Mouse (Mus musculus): Measurements from ENCODE around the gene Ngdn. TPM values are rescaled to one million over a fixed set of nuclear protein-coding genes. Genes with fewer than 3 reads are reported as not detected.
"Not testable (repeated sequence)": the region's sequence is repeated elsewhere in the genome, so short reads cannot be mapped to it uniquely, and the experiment has no call there.

Ngdn gene
- total RNA-seq (2021), result 34.5 and 39.2 TPM in 2 replicates
- long read RNA-seq, experiment 1, transcript Ngdn-201 (11 exons, 1,200 nt), result major isoform, 66 of 82 reads
- long read RNA-seq, experiment 1, partial matches to known transcripts, result 12 of 82 reads
- long read RNA-seq, experiment 1, other reads (novel, unspliced or antisense), result 4 of 82 reads
- long read RNA-seq, experiment 2, transcript Ngdn-201 (11 exons, 1,200 nt), result major isoform, 60 of 76 reads
- long read RNA-seq, experiment 2, partial matches to known transcripts, result 12 of 76 reads
- long read RNA-seq, experiment 2, other reads (novel, unspliced or antisense), result 4 of 76 reads

- peak; percentile 97 for DNase-seq
Measured at GRCm38 (mm10) chr14:55014991-55015766, at the start of gene Ngdn. Gene Ngdn, plus strand, starts transcription at chr14:55015454.

- DNase-seq, result no peak
Measured at GRCm38 (mm10) chr14:54965631-54966030, 49.6 kb upstream of the Ngdn start.

- DNase-seq, result no peak
Measured at GRCm38 (mm10) chr14:54966320-54966977, 48.8 kb upstream of the Ngdn start, which contains the start of gene Myh6. Gene Myh6, minus strand, starts transcription at chr14:54966927.

- no peak for DNase-seq
Measured at GRCm38 (mm10) chr14:54967874-54968273, 47.4 kb upstream of the Ngdn start.

DNA sequence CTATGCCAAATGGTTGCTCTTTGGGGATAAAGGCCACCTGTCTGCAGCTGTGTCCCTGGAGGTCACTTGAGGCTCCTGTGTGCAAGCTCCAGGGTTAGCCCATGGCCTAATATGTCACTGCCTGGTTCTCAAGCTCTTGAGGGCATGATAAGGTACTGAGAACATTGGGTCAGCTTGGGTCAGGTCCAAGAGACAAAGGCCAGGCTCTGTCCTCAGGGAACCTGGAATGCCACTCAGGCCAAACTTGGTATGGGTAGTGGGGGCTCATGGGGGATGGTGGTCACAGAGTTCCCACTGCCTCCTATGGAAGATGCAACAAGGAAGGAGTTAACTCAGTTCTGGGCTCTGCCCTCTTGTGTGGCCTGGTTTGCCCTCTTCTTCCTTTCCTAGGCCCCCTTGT is 46.9 kb upstream of the Ngdn start:
- no peak for DNase-seq

DNA sequence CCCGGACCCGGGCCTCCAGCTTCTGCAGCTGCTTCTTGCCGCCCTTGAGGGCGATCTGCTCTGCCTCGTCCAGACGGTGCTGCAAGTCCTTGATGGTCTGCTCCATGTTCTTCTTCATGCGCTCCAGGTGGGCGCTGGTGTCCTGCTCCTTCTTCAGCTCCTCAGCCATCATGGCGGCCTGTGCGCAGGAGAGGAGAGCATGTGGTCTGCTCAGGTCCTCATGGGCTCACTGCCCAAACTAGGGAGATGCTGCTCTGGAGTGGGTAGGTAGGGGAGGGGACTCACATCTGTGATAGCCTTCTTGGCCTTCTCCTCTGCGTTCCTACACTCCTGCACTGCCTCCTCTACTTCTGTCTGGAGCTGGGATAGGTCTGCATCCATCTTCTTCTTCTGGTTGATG is 42.5 kb upstream of the Ngdn start:
- DNase-seq, result not testable (repeated sequence)

DNA sequence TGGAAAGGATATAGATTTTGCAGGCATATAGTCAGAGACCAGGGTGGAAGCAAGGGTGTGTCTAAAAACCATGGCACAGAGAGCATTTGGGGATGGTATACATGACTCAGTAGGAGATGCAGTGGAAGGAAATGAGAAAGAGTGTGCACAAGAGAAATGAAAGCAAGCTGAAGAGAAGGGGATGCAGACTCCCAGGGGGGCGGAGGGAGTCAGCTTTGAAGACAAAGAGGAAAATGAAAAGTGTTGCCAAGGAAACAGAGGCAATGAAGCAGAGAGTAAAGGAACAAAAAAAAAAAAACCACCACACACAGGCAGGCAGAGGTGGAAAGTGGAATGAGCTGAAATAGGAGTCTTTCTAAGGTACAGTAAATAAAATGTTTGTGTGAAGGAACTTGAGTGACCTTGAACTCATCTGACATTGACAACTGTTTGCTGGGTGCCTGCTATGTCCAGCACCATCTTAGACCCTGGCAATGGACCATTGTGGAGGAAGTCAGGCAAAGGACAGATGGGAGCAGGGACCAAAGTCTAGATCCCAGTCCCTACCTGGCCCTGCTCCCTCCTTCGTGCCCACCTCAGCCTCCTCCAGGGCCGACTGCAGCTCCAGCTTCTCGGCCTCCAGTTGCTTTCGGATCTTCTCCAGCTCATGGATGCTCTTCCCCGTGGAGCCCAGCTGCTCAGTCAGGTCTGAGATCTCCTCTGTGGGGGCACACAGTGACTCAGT is 41.0 kb upstream of the Ngdn start:
- peak; percentile 1 for DNase-seq

DNA sequence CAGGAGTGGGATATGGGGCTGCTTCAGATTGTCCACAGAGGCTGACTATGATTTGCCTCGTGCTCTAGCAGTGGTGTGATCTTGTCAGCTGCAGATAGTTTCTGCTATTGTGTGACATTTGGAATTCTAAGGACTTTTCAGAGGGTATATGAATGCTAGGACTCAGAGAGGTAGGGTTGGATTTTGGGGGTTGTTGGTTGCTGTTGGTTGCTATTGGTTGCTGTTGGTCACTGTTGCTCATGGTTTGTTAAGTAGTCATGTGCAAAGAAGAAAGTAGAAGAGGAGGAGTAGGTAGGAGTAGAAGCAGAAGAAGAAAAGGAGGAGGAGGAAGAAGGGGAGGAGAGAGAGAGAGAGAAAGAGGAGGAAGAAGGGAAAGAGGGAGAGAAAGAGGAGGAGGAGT is 38.6 kb upstream of the Ngdn start, which contains the start of gene Gm17428:
Gene Gm17428, plus strand, starts transcription at position 301 of the 400 bp plus-strand sequence.
- no peak for DNase-seq

DNA sequence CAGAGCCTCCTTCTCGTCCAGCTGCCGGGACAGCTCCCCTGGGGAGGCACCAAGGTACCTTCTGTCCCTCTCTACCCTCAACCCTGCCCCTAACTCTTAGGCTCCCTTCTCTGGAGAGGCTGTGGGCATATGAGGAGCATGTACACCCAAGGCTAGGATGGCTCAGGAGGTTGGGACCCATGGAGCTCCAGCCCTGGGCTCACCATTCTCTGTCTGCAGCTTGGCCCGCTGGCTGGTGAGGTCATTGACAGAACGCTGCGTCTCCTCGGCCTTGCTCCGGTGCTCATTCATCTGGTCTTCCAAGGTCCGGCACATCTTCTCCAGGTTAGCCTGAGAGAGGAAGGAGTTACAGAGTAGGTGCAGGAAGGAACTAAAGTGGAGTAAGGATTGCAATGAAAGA is 36.6 kb upstream of the Ngdn start:
- DNase-seq, result no peak

- no peak for DNase-seq
Measured at GRCm38 (mm10) chr14:54981934-54982333, 33.3 kb upstream of the Ngdn start.

DNA sequence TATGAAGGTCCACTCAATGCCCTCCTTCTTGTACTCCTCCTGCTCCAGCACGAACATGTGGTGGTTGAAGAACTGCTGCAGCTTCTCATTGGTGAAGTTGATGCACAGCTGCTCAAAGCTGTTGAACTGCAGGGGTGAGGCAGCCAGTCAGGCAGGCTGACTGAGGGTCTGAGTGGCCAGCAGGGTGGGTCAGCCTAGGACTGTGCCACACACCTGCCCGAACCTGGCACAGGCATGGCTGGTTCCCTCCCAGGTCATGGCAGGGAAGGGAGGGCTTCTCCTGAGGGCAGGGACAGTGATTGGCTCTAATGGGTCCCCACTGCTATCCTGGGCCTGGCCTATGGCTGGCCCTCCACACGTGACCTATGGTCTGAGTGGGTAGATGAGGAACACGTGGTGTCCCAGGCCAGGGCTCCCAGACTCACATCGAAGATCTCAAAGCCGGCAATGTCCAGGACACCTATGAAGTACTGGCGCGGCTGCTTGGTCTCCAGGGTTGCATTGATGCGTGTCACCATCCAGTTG is 26.8 kb upstream of the Ngdn start:
- DNase-seq, result not testable (repeated sequence)

DNA sequence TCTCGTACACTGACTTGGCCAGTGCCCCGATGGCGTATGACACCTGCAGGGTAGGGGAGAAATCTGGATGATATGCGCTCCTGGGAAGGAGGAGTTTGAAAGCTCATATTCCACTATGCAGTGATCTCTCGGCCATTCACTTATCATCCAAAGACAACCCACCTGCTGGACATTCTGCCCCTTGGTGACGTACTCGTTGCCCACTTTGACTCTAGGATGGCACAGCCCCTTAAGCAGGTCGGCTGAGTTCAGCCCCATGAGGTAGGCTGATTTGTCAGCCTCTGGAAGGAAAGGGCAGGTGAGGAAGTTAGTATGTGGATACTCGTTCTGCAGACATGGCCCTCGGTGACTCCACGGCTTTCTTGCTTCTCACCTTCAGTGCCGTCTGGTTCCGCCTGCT is 26.4 kb upstream of the Ngdn start:
- no peak for DNase-seq

DNA sequence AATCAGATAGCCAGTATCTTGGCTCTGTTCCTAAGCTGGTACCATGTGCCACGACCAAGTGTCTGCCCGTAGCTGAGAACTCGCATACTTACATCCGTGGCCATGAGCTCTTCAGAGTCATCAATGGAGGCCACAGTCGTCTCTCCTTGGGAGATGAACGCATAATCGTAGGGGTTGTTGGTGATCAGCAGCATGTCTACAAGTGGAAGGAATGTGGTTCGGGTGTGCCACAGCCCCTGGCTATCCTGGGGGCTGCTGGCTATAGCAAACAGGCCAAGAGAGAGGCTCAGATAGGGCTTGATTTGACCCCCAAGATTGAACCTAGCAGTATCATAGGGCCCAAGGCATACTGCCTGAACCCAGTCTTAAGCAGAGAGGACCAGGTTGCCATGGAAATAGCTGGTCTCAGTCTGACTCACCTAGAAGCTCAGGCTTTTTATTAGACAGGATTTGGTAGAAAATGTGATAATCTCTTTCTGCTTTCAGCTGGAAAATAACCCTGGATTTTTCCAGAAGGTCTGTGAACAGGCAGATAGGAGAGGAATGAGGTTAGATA is 25.3 kb upstream of the Ngdn start:
- DNase-seq, result no peak

GRCm38 (mm10) chr14:54992196-54992595 is 23.1 kb upstream of the Ngdn start:
- no peak for DNase-seq

DNA sequence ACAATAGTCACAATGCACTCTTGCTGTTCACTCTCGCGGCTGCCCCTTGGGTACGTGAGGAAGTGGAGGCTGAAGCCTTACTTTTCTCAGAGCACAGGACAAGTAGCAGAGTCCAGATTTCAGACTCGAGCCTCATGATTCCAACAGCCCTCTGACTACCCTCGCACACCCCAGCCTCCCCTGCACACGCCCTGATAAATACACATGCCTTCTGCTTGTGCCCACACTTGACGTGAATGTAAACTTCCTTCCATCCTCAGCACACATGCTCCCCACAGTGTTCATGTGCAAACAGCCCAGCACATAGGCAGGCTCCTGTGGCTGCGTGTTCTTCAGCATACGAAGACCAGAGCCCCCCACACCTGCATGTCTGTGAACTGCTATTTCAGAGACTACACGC is 21.6 kb upstream of the Ngdn start:
- no peak for DNase-seq

- DNase-seq, result no peak
Measured at GRCm38 (mm10) chr14:54994136-54994868, 21.0 kb upstream of the Ngdn start, which contains the start of gene Myh7. Gene Myh7, minus strand, starts transcription at chr14:54994626.

DNA sequence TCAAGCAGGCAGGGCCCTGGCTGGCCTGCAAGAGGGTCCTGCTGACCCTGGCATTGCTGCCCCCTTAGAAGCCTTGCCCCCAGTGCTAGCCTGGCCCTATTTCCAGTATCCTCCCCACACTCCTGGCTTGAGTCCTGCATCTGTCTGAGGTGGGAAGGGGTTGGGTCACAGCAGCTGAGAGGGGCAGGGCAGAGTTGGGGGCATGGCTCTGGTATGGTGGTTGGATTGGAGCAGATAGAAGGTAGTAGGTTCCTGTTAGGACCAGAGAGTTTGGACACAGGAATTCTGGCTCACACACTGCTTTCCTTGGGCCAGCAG is 20.4 kb upstream of the Ngdn start:
- no peak for DNase-seq

DNA sequence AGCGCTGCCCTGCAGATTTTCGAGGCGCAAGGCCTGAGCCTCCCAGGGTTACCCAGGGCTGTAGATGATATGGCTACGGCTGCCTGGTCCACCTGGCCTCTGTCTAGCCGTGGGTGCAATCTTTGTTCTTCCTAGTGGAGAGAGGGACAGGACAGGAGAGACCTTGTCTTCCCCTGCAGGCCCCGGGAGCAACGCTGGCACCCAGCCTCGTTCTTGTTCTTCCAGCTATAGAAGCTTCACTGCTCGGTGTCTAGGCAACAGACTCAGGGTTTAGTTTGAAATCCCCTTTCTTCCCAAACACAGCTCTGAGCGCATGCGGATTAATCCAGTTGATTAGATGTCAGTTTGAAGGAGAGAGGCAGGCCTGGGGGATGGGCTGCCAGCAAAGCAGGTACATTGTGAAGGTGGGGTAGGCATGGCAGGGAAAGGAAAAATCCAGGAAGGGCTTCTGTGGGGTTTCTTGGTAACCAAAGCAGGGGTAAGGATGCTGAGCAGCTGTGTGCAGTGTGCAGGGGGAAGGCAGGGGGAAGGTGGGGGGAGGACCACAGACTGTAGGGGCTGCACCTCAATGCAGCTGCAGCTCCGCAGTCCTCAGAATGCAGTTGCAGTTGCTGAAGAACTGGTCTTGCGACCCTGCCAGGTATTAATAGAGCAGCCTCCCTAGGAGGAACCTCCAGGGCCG is 19.7 kb upstream of the Ngdn start:
- no peak for DNase-seq

- DNase-seq, result no peak
Measured at GRCm38 (mm10) chr14:54996793-54997192, 18.5 kb upstream of the Ngdn start.

GRCm38 (mm10) chr14:54997297-54997696 is 18.0 kb upstream of the Ngdn start:
- DNase-seq, result no peak

GRCm38 (mm10) chr14:54998680-54999079 is 16.6 kb upstream of the Ngdn start:
- DNase-seq, result no peak
